Mouse (Mus musculus): Measurements from ENCODE around the gene Cep19. TPM values are rescaled to one million over a fixed set of nuclear protein-coding genes. Genes with fewer than 3 reads are reported as not detected.

The Cep19 gene
- total and polyA plus RNA-seq, 2 experiments from 2014 or later: 12.1 to 19.6 TPM

DNA sequence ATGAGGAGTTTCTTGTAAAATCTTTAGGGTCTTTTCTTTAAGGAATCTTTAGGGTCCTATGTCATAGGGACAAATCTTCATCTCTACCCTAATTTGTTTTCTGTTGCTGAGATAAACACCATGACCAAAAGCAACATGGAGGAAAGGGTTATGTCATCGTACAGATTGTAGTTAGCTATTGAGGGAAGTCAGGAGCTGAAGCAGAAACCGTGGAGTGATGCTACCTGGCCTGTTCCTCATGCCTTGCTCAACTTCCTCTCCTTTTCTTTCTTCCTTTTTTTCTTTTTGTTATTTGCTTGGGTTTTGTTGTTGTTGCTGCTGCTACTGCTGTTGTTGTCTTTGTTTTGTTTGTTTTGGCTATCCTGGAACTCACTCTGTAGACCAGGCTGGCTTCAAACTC is 9.0 kb downstream of the Cep19 start:
- TF ChIP-seq CTCF (IDR thresholded peaks at IDR 0.05; ENCODE audit: low read depth) (no peak), EP300 (IDR thresholded peaks at IDR 0.05; ENCODE audit: low read depth) (no peak)
- no peak overlapping the region for H3K9ac ChIP-seq (replicated peaks; ENCODE audit: low read depth, low read length)
- H3K9me3 ChIP-seq (replicated peaks; ENCODE audit: control insufficient read depth, low read length): no peaks in the 10 kb centered on the region; the same call in 1 of the 2 replicates
- ATAC-seq (ENCODE audit: insufficient read depth, low read depth): no peak
- no peak for DNase-seq (ENCODE audit: low spot score)
- 79% methylated on average over 2 of the region's 2 CpGs for WGBS
- H3K36me3 ChIP-seq (replicated peaks; ENCODE audit: control insufficient read depth, insufficient read depth, low read length): peaks cover 25% of the 10 kb centered on the region; the same call in 1 of the 2 replicates
- H3K27me3 ChIP-seq (ENCODE audit: control insufficient read depth, insufficient read depth, low read length): no peaks in the 10 kb centered on the region
- H3K27ac ChIP-seq (ENCODE audit: low read depth): no peak overlapping the region
- no peak overlapping the region for H3K4me2 ChIP-seq (ENCODE audit: low read depth, low read length)
- H3K4me3 ChIP-seq (ENCODE audit: low read depth, low read length): no peak overlapping the region
- H3K4me1 ChIP-seq (ENCODE audit: control insufficient read depth, insufficient read depth): no peaks in the 10 kb centered on the region

GRCm38 (mm10) chr16:32110951-32111699 is 11.5 kb downstream of the Cep19 start:
- 56% methylated on average over 15 of the region's 15 CpGs for WGBS
- no peak for DNase-seq (ENCODE audit: low spot score)
- ATAC-seq (ENCODE audit: insufficient read depth, low read depth): no peak
- no peak overlapping the region for H3K4me2 ChIP-seq (ENCODE audit: low read depth, low read length)
- H3K27me3 ChIP-seq (ENCODE audit: control insufficient read depth, insufficient read depth, low read length): no peaks in the 10 kb centered on the region
- H3K27ac ChIP-seq (ENCODE audit: low read depth): no peak overlapping the region
- H3K9ac ChIP-seq (replicated peaks; ENCODE audit: low read depth, low read length): no peak overlapping the region
- TF ChIP-seq CTCF (IDR thresholded peaks at IDR 0.05; ENCODE audit: low read depth) (peak; percentile 2; the same call in 1 of the 2 replicates), EP300 (IDR thresholded peaks at IDR 0.05; ENCODE audit: low read depth) (no peak)
- H3K36me3 ChIP-seq (replicated peaks; ENCODE audit: control insufficient read depth, insufficient read depth, low read length): peaks cover 16% of the 10 kb centered on the region; the same call in 1 of the 2 replicates
- no peaks in the 10 kb centered on the region for H3K9me3 ChIP-seq (replicated peaks; ENCODE audit: control insufficient read depth, low read length)
- H3K4me1 ChIP-seq (ENCODE audit: control insufficient read depth, insufficient read depth): no peaks in the 10 kb centered on the region
- H3K4me3 ChIP-seq (ENCODE audit: low read depth, low read length): no peak overlapping the region

- WGBS: 38% methylated on average over 23 of the region's 23 CpGs
- no peaks in the 10 kb centered on the region for H3K36me3 ChIP-seq (replicated peaks; ENCODE audit: control insufficient read depth, insufficient read depth, low read length)
- H3K4me2 ChIP-seq (ENCODE audit: low read depth, low read length): peak overlapping the region; percentile 34; the same call in 1 of the 2 replicates
- peak overlapping the region; percentile 6; the same call in 1 of the 2 replicates for H3K9ac ChIP-seq (replicated peaks; ENCODE audit: low read depth, low read length)
- H3K27me3 ChIP-seq (ENCODE audit: control insufficient read depth, insufficient read depth, low read length): no peaks in the 10 kb centered on the region
- no peaks in the 10 kb centered on the region for H3K9me3 ChIP-seq (replicated peaks; ENCODE audit: control insufficient read depth, low read length)
- ATAC-seq (ENCODE audit: insufficient read depth, low read depth): peak; percentile 57
- H3K4me1 ChIP-seq (ENCODE audit: control insufficient read depth, insufficient read depth): no peaks in the 10 kb centered on the region
- TF ChIP-seq CTCF (IDR thresholded peaks at IDR 0.05; ENCODE audit: low read depth) (no peak), EP300 (IDR thresholded peaks at IDR 0.05; ENCODE audit: low read depth) (no peak)
- DNase-seq (ENCODE audit: low spot score): peak; percentile 41
- H3K27ac ChIP-seq (ENCODE audit: low read depth): peak overlapping the region; percentile 52
- H3K4me3 ChIP-seq (ENCODE audit: low read depth, low read length): peak overlapping the region; percentile 12; the same call in 1 of the 2 replicates
Measured at GRCm38 (mm10) chr16:32113541-32114218, 14.1 kb downstream of the Cep19 start.

- H3K4me3 ChIP-seq (ENCODE audit: low read depth, low read length): no peak overlapping the region
- H3K4me1 ChIP-seq (ENCODE audit: control insufficient read depth, insufficient read depth): no peaks in the 10 kb centered on the region
- ATAC-seq (ENCODE audit: insufficient read depth, low read depth): no peak
- H3K4me2 ChIP-seq (ENCODE audit: low read depth, low read length): no peak overlapping the region
- 80% methylated on average over 10 of the region's 10 CpGs for WGBS
- no peaks in the 10 kb centered on the region for H3K36me3 ChIP-seq (replicated peaks; ENCODE audit: control insufficient read depth, insufficient read depth, low read length)
- DNase-seq (ENCODE audit: low spot score): no peak
- H3K27ac ChIP-seq (ENCODE audit: low read depth): 0 out of 2 replicates have a peak overlapping the region, but pooled peaks have one; percentile 6
- H3K27me3 ChIP-seq (ENCODE audit: control insufficient read depth, insufficient read depth, low read length): no peaks in the 10 kb centered on the region
- no peaks in the 10 kb centered on the region for H3K9me3 ChIP-seq (replicated peaks; ENCODE audit: control insufficient read depth, low read length)
- TF ChIP-seq CTCF (IDR thresholded peaks at IDR 0.05; ENCODE audit: low read depth) (no peak), EP300 (IDR thresholded peaks at IDR 0.05; ENCODE audit: low read depth) (no peak)
- no peak overlapping the region for H3K9ac ChIP-seq (replicated peaks; ENCODE audit: low read depth, low read length)
Measured at GRCm38 (mm10) chr16:32114406-32114805, 14.8 kb downstream of the Cep19 start.

DNA sequence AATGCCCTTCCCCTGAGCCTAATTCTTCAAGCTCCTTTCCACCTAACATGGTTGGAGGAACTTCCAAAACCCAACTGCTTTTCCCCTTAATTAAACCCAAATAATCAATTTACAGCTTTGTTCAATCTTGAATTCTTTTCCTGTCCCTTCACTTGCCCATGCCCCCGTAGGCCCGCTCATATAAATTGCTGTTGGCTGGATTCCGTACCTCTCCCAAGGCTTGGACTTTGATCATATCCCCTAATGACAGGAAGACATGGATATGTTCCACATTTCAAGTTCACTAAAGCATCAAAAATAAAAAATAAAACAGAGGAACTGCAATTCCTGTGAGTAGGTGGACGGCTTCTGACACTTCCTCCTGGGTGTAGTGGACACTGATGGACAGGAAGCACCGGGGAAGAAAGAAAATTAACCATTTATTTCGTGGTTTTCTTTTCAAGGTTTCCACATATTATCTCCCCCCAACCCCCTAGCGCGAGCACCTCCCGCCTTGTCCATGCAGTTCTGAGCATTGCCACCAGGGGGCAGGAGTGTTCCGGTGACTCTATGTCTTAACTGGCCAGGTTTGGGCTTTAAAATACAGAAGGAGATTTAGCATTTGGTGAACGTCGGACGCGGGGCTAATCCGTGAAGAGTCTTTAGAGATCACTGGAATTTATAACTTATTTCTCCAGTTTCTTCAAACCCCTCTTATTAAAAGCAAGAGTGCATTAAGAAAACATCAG is 15.5 kb downstream of the Cep19 start:
- H3K36me3 ChIP-seq (replicated peaks; ENCODE audit: control insufficient read depth, insufficient read depth, low read length): no peaks in the 10 kb centered on the region
- no peak for TF ChIP-seq EP300 (IDR thresholded peaks at IDR 0.05; ENCODE audit: low read depth)
- peak; percentile 93 for TF ChIP-seq CTCF (IDR thresholded peaks at IDR 0.05; ENCODE audit: low read depth)
- no peaks in the 10 kb centered on the region for H3K9me3 ChIP-seq (replicated peaks; ENCODE audit: control insufficient read depth, low read length)
- 0 out of 2 replicates have a peak, but pooled peaks have one; percentile 35 for ATAC-seq (ENCODE audit: insufficient read depth, low read depth)
- H3K9ac ChIP-seq (replicated peaks; ENCODE audit: low read depth, low read length): no peak overlapping the region
- peak overlapping the region; percentile 6; the same call in 1 of the 2 replicates for H3K27ac ChIP-seq (ENCODE audit: low read depth)
- H3K4me2 ChIP-seq (ENCODE audit: low read depth, low read length): peak overlapping the region; percentile 13; the same call in 1 of the 2 replicates
- WGBS: 17% methylated on average over 15 of the region's 15 CpGs
- H3K4me3 ChIP-seq (ENCODE audit: low read depth, low read length): no peak overlapping the region
- no peaks in the 10 kb centered on the region for H3K4me1 ChIP-seq (ENCODE audit: control insufficient read depth, insufficient read depth)
- H3K27me3 ChIP-seq (ENCODE audit: control insufficient read depth, insufficient read depth, low read length): no peaks in the 10 kb centered on the region
- peak; percentile 68 for DNase-seq (ENCODE audit: low spot score)

Measured in heart, postnatal 0 days (tissue).